Mouse (Mus musculus) heart, adult 11 months (tissue): ENCODE results near the gene Spred3.
A peak's percentile ranks its signal among the peaks of the same experiment; 100 is the strongest.

Source experiments
- DNase-seq: peaks from one replicate; pipeline ENCODE4 v3.0.0; 2022

The Spred3 gene

DNA sequence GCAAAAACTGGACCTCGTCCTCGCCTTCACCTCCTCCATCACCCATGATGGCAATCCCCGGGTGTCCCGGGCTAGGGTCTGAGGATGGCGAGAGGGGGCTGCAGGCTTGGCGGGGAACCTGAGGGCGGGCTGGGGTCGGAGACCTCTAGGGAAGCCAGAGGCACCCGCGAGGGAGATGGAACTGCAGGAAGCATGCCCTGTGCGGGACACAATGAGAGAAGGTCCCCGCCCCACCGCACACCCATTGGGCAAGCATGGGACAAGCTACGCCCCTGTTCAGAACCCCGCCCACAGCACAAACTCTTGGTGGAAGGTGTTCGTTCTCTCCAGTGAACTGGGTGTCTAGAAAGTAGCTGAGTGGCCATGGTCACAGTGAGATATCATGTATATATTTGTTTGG is 45.2 kb downstream of the Spred3 start, which contains the start of gene Ryr1:
Ryr1 (minus strand) TSS at position 210 of the 400 bp plus-strand sequence.
- peak; percentile 92 for DNase-seq

DNA sequence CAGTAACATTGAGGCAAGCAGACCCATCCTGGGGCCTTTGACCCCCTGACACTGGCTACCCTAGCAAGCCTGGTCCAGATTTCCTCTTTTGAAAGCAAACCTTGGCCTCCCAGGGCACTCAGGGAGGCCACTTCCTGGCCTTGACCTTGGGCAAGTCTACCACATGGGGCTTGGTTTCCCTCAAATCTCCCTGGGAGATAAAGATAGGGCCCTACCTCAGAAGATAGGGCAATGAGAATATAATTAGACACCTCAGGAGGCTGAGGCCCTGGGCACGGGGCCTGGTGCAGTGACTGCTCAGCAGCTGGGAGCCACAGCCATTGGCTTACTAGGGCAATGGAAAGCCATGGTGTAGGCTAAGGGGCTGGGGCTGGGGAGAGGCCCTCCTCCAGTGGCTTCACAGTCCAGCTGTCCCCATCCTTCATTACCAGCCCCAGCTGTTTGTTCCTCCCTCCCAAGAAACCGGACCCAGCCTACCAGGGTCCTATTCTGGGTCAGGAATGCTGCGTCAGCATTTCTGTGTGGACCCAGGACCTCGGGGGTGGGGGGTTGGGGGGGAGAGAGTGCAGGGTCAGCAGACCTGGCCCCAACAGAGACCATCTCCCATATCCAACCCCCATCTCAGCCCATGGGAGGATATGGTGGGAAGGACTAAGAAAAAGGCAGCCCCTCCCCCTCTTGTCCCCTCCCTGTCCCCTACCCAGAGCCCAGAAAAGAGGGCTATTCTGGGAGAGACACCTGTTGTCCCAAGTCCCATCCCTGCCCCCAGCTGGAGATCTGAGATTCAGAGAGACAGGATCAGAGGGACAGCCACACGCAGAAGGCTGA is 46.5 kb downstream of the Spred3 start:
- no peak for DNase-seq

DNA sequence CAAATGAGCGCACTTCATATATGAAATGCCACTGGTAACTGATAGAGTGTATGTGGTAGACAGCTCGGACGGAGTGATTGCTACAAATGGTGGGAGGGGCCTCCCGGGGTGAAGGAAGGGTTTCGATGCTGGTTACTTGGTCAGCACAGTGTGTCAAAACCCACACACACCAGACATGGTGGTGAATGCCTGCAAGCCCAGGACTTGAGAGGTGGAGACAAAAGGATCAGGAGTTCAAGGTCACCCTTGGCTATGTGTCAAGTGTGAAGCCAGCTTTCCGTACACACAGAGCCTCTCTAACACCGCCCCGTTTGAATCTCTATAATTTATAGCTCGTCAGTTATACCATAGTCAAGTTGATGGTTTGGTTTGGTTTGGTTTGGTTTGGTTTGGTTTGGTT is 47.4 kb downstream of the Spred3 start:
- DNase-seq: no peak

DNA sequence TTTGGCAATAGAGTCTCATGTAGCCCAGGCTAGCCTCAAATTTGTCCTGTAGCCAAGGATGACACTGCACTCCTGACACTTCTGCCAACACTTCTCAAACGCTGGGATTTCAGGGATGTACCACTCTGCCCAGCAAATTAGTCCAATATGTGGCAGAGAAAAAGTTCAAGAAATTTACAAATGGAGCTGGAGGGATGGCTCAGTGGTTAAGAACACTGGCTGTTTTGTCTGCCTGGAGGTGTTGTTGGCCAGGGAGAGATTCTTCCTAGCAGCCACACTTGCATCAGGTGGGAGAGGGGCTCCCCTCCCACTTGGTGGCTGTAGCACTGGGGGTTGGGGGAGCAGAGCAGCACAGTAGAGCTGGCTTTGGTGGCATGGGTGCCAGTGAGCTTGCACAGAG is 50.7 kb downstream of the Spred3 start:
- DNase-seq: no peak

GRCm38 (mm10) chr7:29118142-29118851 is 51.9 kb downstream of the Spred3 start:
- DNase-seq: no peak

DNA sequence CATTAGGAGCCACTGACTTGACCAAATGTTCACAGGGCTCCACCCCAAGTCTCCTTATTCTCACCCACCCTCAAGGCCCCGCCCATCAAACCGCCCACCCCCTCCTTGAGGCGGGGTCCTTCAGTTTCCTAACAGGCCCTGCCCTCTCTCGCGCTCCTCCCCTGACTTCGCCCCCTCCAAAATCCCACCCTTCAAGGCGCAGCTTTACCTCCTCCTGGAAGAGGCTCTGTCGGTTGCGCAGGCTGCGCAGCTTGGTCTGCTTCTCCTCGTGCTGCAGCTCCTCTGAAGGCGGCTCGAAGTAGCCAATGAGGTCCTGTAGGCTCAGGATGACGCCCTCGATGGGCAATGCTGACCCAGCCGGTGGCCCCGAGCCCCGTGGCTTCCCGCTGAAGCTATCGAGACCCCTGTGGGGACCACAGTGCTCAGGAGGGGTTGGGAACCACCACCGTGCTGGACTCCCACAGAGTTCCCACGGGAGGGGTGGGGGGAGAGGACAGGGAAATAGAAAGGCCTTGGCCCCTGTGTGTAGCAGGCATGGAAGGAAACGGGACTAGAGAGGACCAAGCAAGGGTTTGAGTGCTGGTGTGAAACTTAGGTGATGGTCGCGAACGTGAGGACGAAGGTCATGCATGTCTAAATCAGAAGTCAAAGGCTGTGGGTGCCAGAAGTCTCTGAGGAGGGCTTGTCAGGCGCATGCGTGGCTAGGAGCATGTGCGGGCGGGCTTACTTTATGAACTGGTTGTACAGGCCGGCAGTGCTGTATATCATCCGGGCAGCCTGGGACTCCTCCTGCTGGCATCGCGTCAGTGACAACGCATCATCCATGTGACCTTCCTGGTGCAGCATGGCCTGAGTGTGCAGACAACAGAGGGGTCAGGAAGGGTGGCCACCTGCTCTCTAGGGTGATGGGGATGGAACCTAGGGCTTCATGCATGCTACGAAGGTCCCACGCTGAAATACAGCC is 60.9 kb downstream of the Spred3 start:
- peak; percentile 96 for DNase-seq
